Mouse (Mus musculus) E14TG2a.4 (cell line): Measurements from ENCODE around the gene Fance.

Source experiments
- CTCF ChIP-seq: conservative IDR thresholded peaks from 2 replicates; pipeline ENCODE4 v1.5.1; 2014; ENCODE audit warnings: low read length
- NANOG ChIP-seq: IDR thresholded peaks from 2 replicates; pipeline ENCODE4 v1.6.1; 2014; ENCODE audit warnings: borderline replicate concordance, low read length, mixed read lengths
- POU5F1 ChIP-seq: IDR thresholded peaks from 2 replicates; pipeline ENCODE4 v1.6.1; 2014; ENCODE audit warnings: low read length, borderline replicate concordance

DNA sequence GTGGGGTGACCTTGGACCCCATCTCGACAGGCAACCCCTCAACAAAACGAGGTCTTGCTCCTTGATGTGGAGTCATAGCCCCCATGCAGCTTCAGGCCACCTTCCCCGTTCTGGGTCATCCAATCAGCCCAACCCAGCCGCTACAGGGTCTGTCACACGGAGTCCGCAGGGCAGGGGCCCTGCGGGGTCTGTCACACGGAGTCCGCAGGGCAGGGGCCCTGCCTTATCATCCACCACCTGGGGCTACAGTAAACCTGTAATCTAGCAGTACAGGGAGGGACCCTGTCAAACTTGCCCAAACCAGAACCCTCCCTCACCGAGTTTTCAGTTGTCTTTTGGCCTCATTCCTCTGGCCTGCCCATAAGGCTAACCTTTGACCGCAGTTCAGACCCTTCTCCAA, 38.7 kb downstream of the Fance start:
- TF ChIP-seq CTCF (no peak), POU5F1 (no peak), NANOG (no peak)
